Mouse (Mus musculus): ENCODE results near the gene Fgd2. TPM values are rescaled to one million over a fixed set of nuclear protein-coding genes. Genes with fewer than 3 reads are reported as not detected.
"Not testable (repeated sequence)": the region's sequence is repeated elsewhere in the genome, so short reads cannot be mapped to it uniquely, and the experiment has no call there.

The Fgd2 gene
- 4.3 and 6.7 TPM in 2 replicates for polyA plus RNA-seq (2015; fragmentation: Nextera tagmentation; extraction: Ambion mirVana)

GRCm38 (mm10) chr17:29360761-29361221, at the start of gene Fgd2:
TSS of gene Fgd2 (plus strand) at chr17:29360914.
- Histone ChIP-seq H3K36me3 (no peaks in the 10 kb centered on the region), H3K4me3 (no peak within 1 kb of the TSS), H3K9ac (no peak within 1 kb of the TSS), H3K4me1 (peaks cover 18% of the 10 kb centered on the region), H3K9me3 (no peaks in the 10 kb centered on the region), H3K27me3 (no peaks in the 10 kb centered on the region), H3K27ac (no peak within 1 kb of the TSS), H3K4me2 (replicated peaks) (no peak within 1 kb of the TSS)
- ATAC-seq (ENCODE audit: low FRiP score, low read depth): no peak
- WGBS: 21% methylated on average over 5 of the region's 5 CpGs

DNA sequence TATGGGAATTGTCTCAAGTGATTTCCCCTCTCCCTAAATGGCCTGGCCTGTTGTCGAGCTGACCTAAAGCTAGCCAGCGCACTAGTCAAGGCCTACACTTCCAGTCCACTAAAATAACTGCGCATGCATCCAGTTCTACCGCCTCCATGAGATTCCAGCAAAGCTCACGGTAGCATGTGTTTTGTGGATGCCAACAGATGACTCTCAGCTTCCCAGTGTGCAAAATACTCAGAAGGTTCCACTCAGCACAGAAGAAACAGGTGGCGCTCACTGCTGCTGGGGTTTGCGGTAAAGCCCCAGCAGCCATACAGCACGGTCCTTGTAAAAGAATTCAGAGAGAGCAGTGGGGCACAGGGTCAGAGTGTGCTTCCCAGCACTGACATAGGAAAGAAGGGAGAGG, 49.1 kb upstream of the Fgd2 start:
- Histone ChIP-seq H3K9ac (no peak overlapping the region), H3K4me1 (peaks cover 13% of the 10 kb centered on the region; the same call in 1 of the 2 replicates), H3K36me3 (no peaks in the 10 kb centered on the region), H3K4me2 (replicated peaks) (no peak overlapping the region), H3K9me3 (no peaks in the 10 kb centered on the region), H3K27me3 (no peaks in the 10 kb centered on the region), H3K27ac (no peak overlapping the region), H3K4me3 (no peak overlapping the region)
- ATAC-seq (ENCODE audit: low FRiP score, low read depth): no peak
- 72% methylated on average over 8 of the region's 8 CpGs for WGBS

- H3K4me1 ChIP-seq: peaks cover 10% of the 10 kb centered on the region; the same call in 1 of the 2 replicates
- WGBS: 94% methylated on average over 2 of the region's 2 CpGs
- H3K36me3 ChIP-seq: no peaks in the 10 kb centered on the region
- H3K27me3 ChIP-seq: no peaks in the 10 kb centered on the region
- H3K4me3 ChIP-seq: no peak overlapping the region
- no peaks in the 10 kb centered on the region for H3K9me3 ChIP-seq
- ATAC-seq (ENCODE audit: low FRiP score, low read depth): no peak
- no peak overlapping the region for H3K27ac ChIP-seq
- H3K4me2 ChIP-seq (replicated peaks): no peak overlapping the region
- no peak overlapping the region for H3K9ac ChIP-seq
These were observed 48.6 kb upstream of the Fgd2 start for GRCm38 (mm10) chr17:29312082-29312481.

DNA sequence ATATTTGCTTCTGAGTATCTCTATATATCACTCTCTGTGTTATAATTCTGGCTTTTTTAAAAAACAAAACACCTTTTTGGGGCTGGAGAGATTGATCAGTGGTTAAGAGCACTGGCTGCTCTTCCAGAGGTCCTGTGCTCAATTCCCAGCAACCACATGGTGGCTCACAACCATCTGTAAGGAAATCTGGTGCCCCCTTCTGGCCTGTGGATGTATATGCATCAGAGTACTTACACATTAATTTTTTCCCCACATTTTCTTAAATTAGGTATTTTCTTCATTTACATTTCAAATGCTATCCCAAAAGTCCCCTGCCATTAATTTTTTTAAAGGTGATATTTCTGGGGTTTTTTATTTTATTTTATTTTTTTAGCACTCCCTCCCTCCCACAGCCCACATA, 47.4 kb upstream of the Fgd2 start:
- ATAC-seq (ENCODE audit: low FRiP score, low read depth): no peak
- Histone ChIP-seq H3K9me3 (no peaks in the 10 kb centered on the region), H3K36me3 (no peaks in the 10 kb centered on the region), H3K4me3 (no peak overlapping the region), H3K9ac (no peak overlapping the region), H3K27me3 (no peaks in the 10 kb centered on the region), H3K4me2 (replicated peaks) (no peak overlapping the region), H3K4me1 (0 out of 2 replicates have a peak, but pooled peaks cover 6% of the 10 kb centered on the region), H3K27ac (no peak overlapping the region)

DNA sequence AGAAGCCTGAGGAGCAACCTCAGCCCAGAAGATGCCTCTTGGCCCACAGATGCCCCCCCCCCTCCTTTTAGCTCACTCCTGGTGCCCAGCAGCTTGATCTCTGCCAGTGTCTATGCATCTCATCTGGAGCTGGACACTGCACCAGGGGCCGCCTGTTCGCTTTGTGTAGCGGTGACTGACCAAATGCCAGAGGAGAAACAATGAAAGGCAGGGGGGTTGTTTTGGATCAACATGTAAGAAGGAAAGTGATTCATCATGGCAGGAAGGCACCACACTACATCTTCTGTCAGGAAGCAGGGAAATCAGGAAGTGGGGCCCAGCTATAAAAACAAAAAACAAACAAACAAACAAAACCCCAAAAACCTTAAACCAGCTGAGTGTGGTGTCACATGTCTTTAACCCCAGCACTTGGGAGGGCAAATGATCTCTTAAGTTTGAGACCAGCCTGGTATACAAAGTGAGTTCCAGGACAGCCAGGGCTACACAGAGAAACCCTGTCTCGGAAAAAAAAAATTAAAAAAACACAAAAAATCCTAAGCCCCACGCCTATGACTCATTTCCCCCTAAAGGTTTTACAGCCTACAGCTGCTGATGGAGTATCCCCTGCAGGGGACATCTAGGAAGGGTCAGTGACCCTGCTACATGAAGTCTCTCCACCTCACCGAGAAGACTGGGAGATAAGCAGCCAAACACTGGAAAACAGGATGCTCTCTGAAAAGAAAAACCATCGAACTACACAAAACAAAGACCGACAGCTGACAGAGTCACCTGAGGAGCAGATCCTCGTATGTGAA, 44.8 kb upstream of the Fgd2 start:
- H3K36me3 ChIP-seq: no peaks in the 10 kb centered on the region
- H3K9ac ChIP-seq: no peak overlapping the region
- WGBS: 37% methylated on average over 9 of the region's 9 CpGs
- no peak overlapping the region for H3K4me2 ChIP-seq (replicated peaks)
- peak overlapping the region; percentile 6; the same call in 1 of the 2 replicates for H3K27ac ChIP-seq
- no peak overlapping the region for H3K4me3 ChIP-seq
- ATAC-seq (ENCODE audit: low FRiP score, low read depth): no peak
- peaks cover 21% of the 10 kb centered on the region for H3K27me3 ChIP-seq
- H3K9me3 ChIP-seq: no peaks in the 10 kb centered on the region
- 0 out of 2 replicates have a peak, but pooled peaks cover 6% of the 10 kb centered on the region for H3K4me1 ChIP-seq

DNA sequence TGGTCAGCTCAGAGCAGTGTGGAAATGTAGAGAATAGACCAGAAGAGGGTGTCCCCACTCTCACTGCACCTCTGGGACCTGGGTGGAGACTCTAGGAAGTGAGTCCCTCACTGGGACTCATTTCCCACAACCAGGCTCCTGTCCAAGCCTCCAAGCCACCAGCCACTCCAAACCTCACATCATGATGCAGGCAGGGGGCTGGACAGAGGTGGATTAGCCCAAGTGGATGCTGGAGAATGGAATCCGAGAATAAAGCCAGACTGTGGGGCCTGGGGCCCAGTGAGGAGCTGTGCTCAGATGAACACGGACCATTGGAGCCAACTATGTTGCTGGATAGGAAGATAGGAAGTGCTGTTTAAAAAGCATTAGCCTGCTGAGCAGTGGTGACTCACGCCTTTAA, 43.8 kb upstream of the Fgd2 start:
- H3K27ac ChIP-seq: 0 out of 2 replicates have a peak overlapping the region, but pooled peaks have one; percentile 22
- 69% methylated on average over 3 of the region's 3 CpGs for WGBS
- H3K4me1 ChIP-seq: peaks cover 10% of the 10 kb centered on the region
- no peak overlapping the region for H3K4me2 ChIP-seq (replicated peaks)
- ATAC-seq (ENCODE audit: low FRiP score, low read depth): no peak
- no peak overlapping the region for H3K9ac ChIP-seq
- no peak overlapping the region for H3K4me3 ChIP-seq
- no peaks in the 10 kb centered on the region for H3K9me3 ChIP-seq
- H3K36me3 ChIP-seq: no peaks in the 10 kb centered on the region
- peaks cover 31% of the 10 kb centered on the region for H3K27me3 ChIP-seq

DNA sequence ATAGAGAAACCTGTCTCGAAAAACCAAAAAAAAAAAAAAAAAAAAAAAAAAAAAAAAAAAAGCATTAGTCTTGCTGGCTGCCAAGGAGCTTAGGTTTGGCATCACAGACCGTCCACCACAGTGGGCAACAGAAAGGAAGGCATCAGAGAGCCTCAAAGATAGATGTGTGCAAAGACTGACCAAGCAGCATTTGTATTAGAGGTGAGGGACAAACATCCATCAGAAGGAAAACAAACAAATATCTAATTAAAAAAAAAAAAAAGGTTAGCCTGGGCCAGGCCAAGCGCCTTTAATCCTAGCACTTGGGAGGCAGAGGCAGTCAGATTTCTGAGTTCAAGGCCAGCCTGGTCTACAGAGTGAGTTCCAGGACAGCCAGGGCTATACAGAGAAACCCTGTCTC, 43.3 kb upstream of the Fgd2 start, which contains the start of gene Pi16:
Gene Pi16, plus strand, starts transcription at position 301 of the 400 bp plus-strand sequence.
- H3K9ac ChIP-seq; H3K4me2 ChIP-seq (replicated peaks); H3K9me3 ChIP-seq; ATAC-seq (ENCODE audit: low FRiP score, low read depth); H3K36me3 ChIP-seq; H3K4me3 ChIP-seq: not testable (repeated sequence)
- Histone ChIP-seq H3K4me1 (peaks cover 14% of the 10 kb centered on the region), H3K27ac (0 out of 2 replicates have a peak within 1 kb of the TSS, but pooled peaks have one; percentile 22), H3K27me3 (peaks cover 36% of the 10 kb centered on the region)
- WGBS: 78% methylated on average over 3 of the region's 3 CpGs

GRCm38 (mm10) chr17:29318731-29319250, 41.9 kb upstream of the Fgd2 start:
- Histone ChIP-seq H3K4me1 (peaks cover 21% of the 10 kb centered on the region), H3K9me3 (no peaks in the 10 kb centered on the region), H3K9ac (peak overlapping the region; percentile 26; the same call in 1 of the 2 replicates), H3K27me3 (peaks cover 48% of the 10 kb centered on the region), H3K36me3 (no peaks in the 10 kb centered on the region), H3K27ac (no peak overlapping the region), H3K4me3 (no peak overlapping the region), H3K4me2 (replicated peaks) (no peak overlapping the region)
- no peak for ATAC-seq (ENCODE audit: low FRiP score, low read depth)
- 47% methylated on average over 6 of the region's 6 CpGs for WGBS

DNA sequence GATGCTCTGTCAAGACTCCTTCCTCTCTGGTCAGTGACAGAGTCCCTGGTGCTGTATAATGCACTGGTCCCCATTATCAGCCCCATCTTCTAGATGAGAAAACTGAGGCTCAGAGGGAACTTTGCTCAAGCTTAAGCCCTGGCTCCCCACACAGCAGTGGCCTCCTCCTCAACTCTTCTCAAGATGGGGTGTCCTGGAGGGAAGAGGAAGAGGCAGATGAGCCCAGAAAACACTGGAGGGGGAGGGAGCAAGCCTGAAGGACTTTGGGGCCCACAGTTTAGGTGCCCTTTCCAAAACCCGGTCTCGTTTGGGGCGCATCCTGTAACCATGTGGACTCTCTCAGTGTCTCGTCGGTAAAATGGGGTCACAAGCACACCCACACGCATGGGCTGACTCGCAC, 41.2 kb upstream of the Fgd2 start:
- 86% methylated on average over 7 of the region's 7 CpGs for WGBS
- peaks cover 21% of the 10 kb centered on the region for H3K4me1 ChIP-seq
- H3K4me3 ChIP-seq: no peak overlapping the region
- no peak for ATAC-seq (ENCODE audit: low FRiP score, low read depth)
- no peak overlapping the region for H3K4me2 ChIP-seq (replicated peaks)
- no peaks in the 10 kb centered on the region for H3K36me3 ChIP-seq
- peaks cover 54% of the 10 kb centered on the region for H3K27me3 ChIP-seq
- no peak overlapping the region for H3K27ac ChIP-seq
- no peak overlapping the region for H3K9ac ChIP-seq
- H3K9me3 ChIP-seq: no peaks in the 10 kb centered on the region

- Histone ChIP-seq H3K36me3 (no peaks in the 10 kb centered on the region), H3K9me3 (no peaks in the 10 kb centered on the region), H3K4me3 (no peak overlapping the region), H3K27ac (no peak overlapping the region), H3K4me2 (replicated peaks) (no peak overlapping the region), H3K27me3 (peaks cover 54% of the 10 kb centered on the region), H3K4me1 (peaks cover 21% of the 10 kb centered on the region), H3K9ac (no peak overlapping the region)
- WGBS: 60% methylated on average over 8 of the region's 8 CpGs
- ATAC-seq (ENCODE audit: low FRiP score, low read depth): no peak
These were observed 40.7 kb upstream of the Fgd2 start for GRCm38 (mm10) chr17:29319881-29320639.

DNA sequence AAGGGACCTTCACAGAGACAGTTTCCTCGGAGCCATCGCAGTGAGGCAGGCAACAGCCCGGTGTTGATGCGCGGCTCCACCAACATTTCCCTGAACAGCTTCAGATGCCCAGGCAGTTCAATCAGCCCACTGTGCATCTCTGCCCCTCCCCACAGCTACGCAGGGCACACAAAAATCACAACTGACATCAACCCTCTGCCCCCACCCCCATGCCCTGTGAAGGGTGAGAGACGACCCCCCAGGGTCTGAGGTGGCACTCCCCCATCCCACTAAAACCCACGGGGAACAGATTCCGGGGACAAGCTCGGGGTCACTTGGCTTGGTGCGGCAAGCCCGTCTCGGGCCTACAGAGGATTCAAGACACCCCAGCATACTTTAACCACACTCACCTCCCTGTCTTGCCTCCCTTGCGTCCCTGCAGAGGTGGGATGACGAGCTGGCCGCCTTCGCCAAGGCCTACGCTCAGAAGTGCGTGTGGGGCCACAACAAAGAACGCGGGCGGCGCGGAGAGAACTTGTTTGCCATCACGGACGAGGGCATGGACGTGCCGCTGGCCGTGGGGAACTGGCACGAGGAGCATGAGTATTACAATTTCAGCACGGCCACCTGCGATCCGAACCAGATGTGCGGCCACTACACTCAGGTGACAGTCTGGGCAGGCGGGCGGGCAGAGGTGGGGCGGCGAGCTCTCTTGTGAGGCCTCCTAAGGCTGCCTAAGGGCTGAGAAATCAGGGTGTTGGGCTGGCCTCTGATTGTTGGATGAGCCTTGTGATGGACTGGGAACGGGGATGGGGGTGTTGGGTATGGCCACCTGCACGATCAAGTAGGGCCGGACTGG, 38.7 kb upstream of the Fgd2 start:
- WGBS: 11% methylated on average over 41 of the region's 41 CpGs
- H3K4me3 ChIP-seq: peak overlapping the region; percentile 21

More for the DNA sequence above, 38.7 kb upstream of the Fgd2 start:
- peaks cover 62% of the 10 kb centered on the region for H3K27me3 ChIP-seq
- H3K4me1 ChIP-seq: peaks cover 29% of the 10 kb centered on the region
- H3K36me3 ChIP-seq: no peaks in the 10 kb centered on the region
- H3K9me3 ChIP-seq: no peaks in the 10 kb centered on the region
- peak overlapping the region; percentile 54 for H3K4me2 ChIP-seq (replicated peaks)
- ATAC-seq (ENCODE audit: low FRiP score, low read depth): no peak
- H3K9ac ChIP-seq: peak overlapping the region; percentile 19; the same call in 1 of the 2 replicates
- H3K27ac ChIP-seq: no peak overlapping the region

All from limb, embryonic 13.5 days (tissue).